Mouse (Mus musculus) CH12.LX (cell line): ENCODE data around the gene Rnf144a. TPM values are rescaled to one million over a fixed set of nuclear protein-coding genes. Genes with fewer than 3 reads are reported as not detected.
"Not testable (repeated sequence)": the region's sequence is repeated elsewhere in the genome, so short reads cannot be mapped to it uniquely, and the experiment has no call there.

Source experiments
- DNase-seq: peaks from one replicate; pipeline ENCODE4 v3.0.0-alpha.2; 2013; ENCODE audit errors: extremely low read depth
- H3K27ac ChIP-seq: 2 replicates; pipeline ENCODE4 v1.5.1; 2012; ENCODE audit warnings: low read depth, mild to moderate bottlenecking, control low read depth, moderate library complexity; ENCODE audit not compliant: insufficient read depth
- H3K27me3 ChIP-seq: replicated peaks from 2 replicates; pipeline ENCODE3; 2012; ENCODE audit warnings: inconsistent platforms
- H3K36me3 ChIP-seq, 2 experiments: replicated peaks in 1 of 2; 2 replicates each; pipeline versions ENCODE3 to v1.6.1; 2012; ENCODE audit warnings: inconsistent platforms in 1 of 2, low read length in 1 of 2, mild to moderate bottlenecking in 1 of 2, mixed read lengths in 1 of 2, moderate library complexity in 1 of 2; ENCODE audit not compliant: control insufficient read depth in 1 of 2, insufficient read depth in 1 of 2
- H3K4me1 ChIP-seq, 2 experiments: 2 replicates each; pipeline ENCODE4 v1.6.1; 2012; ENCODE audit warnings: inconsistent platforms in 1 of 2, moderate library complexity in 1 of 2; ENCODE audit not compliant: insufficient read depth in 2 of 2, control insufficient read depth in 1 of 2
- H3K4me2 ChIP-seq: 2 replicates; pipeline ENCODE4 v1.6.1; 2012; ENCODE audit warnings: low read depth, mild to moderate bottlenecking, control low read depth; ENCODE audit not compliant: poor library complexity, insufficient read depth, severe bottlenecking
- H3K4me3 ChIP-seq, 3 experiments: fragments of 150-350 bp in 1 of 3; sonication (generic) in 1 of 3; replicated peaks in 1 of 3; 2 replicates each; pipeline versions ENCODE3 to v1.5.1; 2011 to 2012; ENCODE audit warnings: low read depth in 2 of 3, low read length in 2 of 3, mild to moderate bottlenecking in 2 of 3, moderate library complexity in 2 of 3, control low read depth in 1 of 3, improper control_type of control experiment in 1 of 3, inconsistent platforms in 1 of 3, mixed read lengths in 1 of 3; ENCODE audit not compliant: poor library complexity in 1 of 3
- H3K79me2 ChIP-seq: replicated peaks from 2 replicates; pipeline ENCODE4 v1.6.1; 2012; ENCODE audit warnings: mild to moderate bottlenecking, moderate library complexity; ENCODE audit not compliant: control insufficient read depth, poor library complexity, insufficient read depth, severe bottlenecking; ENCODE audit errors: extremely low read depth
- H3K9ac ChIP-seq: 2 replicates; pipeline ENCODE4 v1.6.1; 2012; ENCODE audit warnings: low read depth, mild to moderate bottlenecking, control low read depth, moderate library complexity; ENCODE audit not compliant: insufficient read depth
- H3K9me3 ChIP-seq: replicated peaks from 2 replicates; pipeline ENCODE3; 2012; ENCODE audit warnings: low read length, inconsistent platforms, mixed read lengths
- CHD2 ChIP-seq: IDR thresholded peaks from 2 replicates; pipeline ENCODE4 v1.6.1; 2011; ENCODE audit warnings: low read length, improper control_type of control experiment
- CTCF ChIP-seq, 2 experiments: IDR thresholded peaks in 1 of 2; conservative IDR thresholded peaks in 1 of 2; 2 replicates each; pipeline ENCODE4 v1.5.1; 2011 to 2012; ENCODE audit warnings: low read depth in 2 of 2, low read length in 2 of 2, improper control_type of control experiment in 1 of 2, inconsistent platforms in 1 of 2, mild to moderate bottlenecking in 1 of 2, moderate library complexity in 1 of 2
- ELF1 ChIP-seq: IDR thresholded peaks from 2 replicates; pipeline ENCODE4 v1.6.1; 2014; ENCODE audit warnings: low read depth, mild to moderate bottlenecking, inconsistent platforms, low read length, improper control_type of control experiment
- HCFC1 ChIP-seq: IDR thresholded peaks from 2 replicates; pipeline ENCODE4 v1.6.1; 2012; ENCODE audit warnings: low read depth, mild to moderate bottlenecking, inconsistent platforms, low read length, improper control_type of control experiment
- IRF4 ChIP-seq: IDR thresholded peaks from 2 replicates; pipeline ENCODE4 v1.6.1; 2014; ENCODE audit warnings: low read depth, mild to moderate bottlenecking, inconsistent platforms, low read length, improper control_type of control experiment
- JUN ChIP-seq: IDR thresholded peaks from 2 replicates; pipeline ENCODE4 v1.6.1; 2011; ENCODE audit warnings: low read depth, mild to moderate bottlenecking, low read length, improper control_type of control experiment, moderate library complexity; ENCODE audit not compliant: insufficient read depth
- JUND ChIP-seq: conservative IDR thresholded peaks from 2 replicates; pipeline ENCODE4 v1.6.1; 2011; ENCODE audit warnings: low read depth, low read length, improper control_type of control experiment
- KAT2A ChIP-seq: IDR thresholded peaks from 2 replicates; pipeline ENCODE4 v1.6.1; 2012; ENCODE audit warnings: low read length, improper control_type of control experiment, inconsistent platforms; ENCODE audit not compliant: insufficient replicate concordance
- MAX ChIP-seq: IDR thresholded peaks from 2 replicates; pipeline ENCODE4 v1.6.1; 2011; ENCODE audit warnings: low read length, improper control_type of control experiment
- MEF2A ChIP-seq: IDR thresholded peaks from 2 replicates; pipeline ENCODE4 v1.6.1; 2014; ENCODE audit warnings: low read depth, mild to moderate bottlenecking, inconsistent platforms, low read length, improper control_type of control experiment, borderline replicate concordance
- MYC ChIP-seq: IDR thresholded peaks from 2 replicates; pipeline ENCODE4 v1.6.1; 2011; ENCODE audit warnings: low read depth, mild to moderate bottlenecking, improper control_type of control experiment, low read length
- NELFE ChIP-seq: IDR thresholded peaks from 2 replicates; pipeline ENCODE4 v1.6.1; 2011; ENCODE audit warnings: low read depth, low read length, improper control_type of control experiment
- NRF1 ChIP-seq: IDR thresholded peaks from 2 replicates; pipeline ENCODE4 v1.6.1; 2014; ENCODE audit warnings: low read depth, mild to moderate bottlenecking, inconsistent platforms, low read length, improper control_type of control experiment, moderate library complexity
- PAX5 ChIP-seq: IDR thresholded peaks from 2 replicates; pipeline ENCODE4 v1.6.1; 2012; ENCODE audit warnings: low read length, inconsistent platforms, mixed read lengths
- POLR2AphosphoS2 ChIP-seq: IDR thresholded peaks from 2 replicates; pipeline ENCODE4 v1.6.1; 2011; ENCODE audit warnings: low read depth, low read length, improper control_type of control experiment
- RAD21 ChIP-seq: IDR thresholded peaks from 2 replicates; pipeline ENCODE4 v1.6.1; 2011; ENCODE audit warnings: low read depth, mild to moderate bottlenecking, low read length, improper control_type of control experiment, moderate library complexity
- SMC3 ChIP-seq: IDR thresholded peaks from 2 replicates; pipeline ENCODE4 v1.6.1; 2011; ENCODE audit warnings: low read depth, low read length, improper control_type of control experiment
- UBTF ChIP-seq: IDR thresholded peaks from 2 replicates; pipeline ENCODE4 v1.6.1; 2012; ENCODE audit warnings: low read depth, mild to moderate bottlenecking, inconsistent platforms, low read length, improper control_type of control experiment, moderate library complexity
- USF2 ChIP-seq: conservative IDR thresholded peaks from 2 replicates; pipeline ENCODE4 v1.6.1; 2011; ENCODE audit warnings: low read depth, low read length, improper control_type of control experiment
- ZMIZ1 ChIP-seq: IDR thresholded peaks from 2 replicates; pipeline ENCODE4 v1.6.1; 2012; ENCODE audit warnings: low read depth, mild to moderate bottlenecking, inconsistent platforms, low read length, improper control_type of control experiment
- dilution Hi-C: fragments of 300-500 bp; cut with MboI; formaldehyde crosslinking; loops from 2 replicates; pipeline ENCODE4 v1.14.3; 2020; ENCODE audit warnings: low sequenced_read_pairs; ENCODE audit not compliant: extremely low pct_unique_long_range_greater_than_20kb, extremely low pct_ligation_motif_present
- in situ Hi-C: fragments of 300-500 bp; cut with MboI; formaldehyde crosslinking; loops from 3 replicates; pipeline ENCODE4 v1.14.3; 2019; ENCODE audit warnings: low sequenced_read_pairs, low pct_ligation_motif_present, low pct_unique_long_range_greater_than_20kb, mixed read lengths
- polyA plus RNA-seq: library from polyadenylated mRNA; unstranded; fragments of >175 nt; gene quantifications from 2 replicates; pipeline ENCODE4 v1.2.1, GENCODE M21; 2012; ENCODE audit warnings: low read depth; ENCODE audit not compliant: insufficient read length
- total RNA-seq, 2 experiments: library from RNA; depleted of rRNA; stranded (reverse); fragments of 300-350 nt in 1 of 2; fragments of >200 nt in 1 of 2; gene quantifications; 2 replicates each; pipeline ENCODE4 v1.2.3; 2012 to 2014

Rnf144a gene
- total and polyA plus RNA-seq, 3 experiments = 0.04 to 0.57 (median 0.52) TPM

DNA sequence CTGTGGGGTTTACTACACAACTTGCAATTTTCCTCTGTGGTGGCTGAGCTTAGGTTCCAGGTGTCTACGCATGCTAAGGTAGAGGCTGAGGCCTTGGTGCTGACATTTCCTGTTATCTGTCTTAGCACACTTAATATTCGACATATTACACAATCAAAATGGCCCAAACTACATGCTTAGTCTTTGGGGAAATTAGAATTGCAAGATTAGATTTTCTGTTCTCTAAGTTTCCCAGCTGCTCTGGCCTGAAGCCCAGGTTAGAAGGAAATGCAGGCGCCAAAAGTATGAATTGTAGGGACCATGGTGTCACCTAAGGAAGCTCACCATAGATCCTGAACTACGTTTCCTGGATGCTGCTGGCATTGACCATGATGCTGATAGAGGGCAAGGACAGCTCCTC lies 21.3 kb upstream of the Rnf144a start:
- TF ChIP-seq ELF1 (no peak), JUN (no peak), NRF1 (no peak), MYC (no peak), IRF4 (no peak), ZMIZ1 (no peak), HCFC1 (no peak), SMC3 (no peak), NELFE (no peak), CTCF (conservative IDR thresholded peaks at IDR 0.05 in 1 of 2, IDR thresholded peaks at IDR 0.05 in 1 of 2; ENCODE audit: low read depth in 2 of 2, low read length in 2 of 2) (no peak), POLR2AphosphoS2 (no peak), KAT2A (no peak), UBTF (no peak), MAX (no peak), CHD2 (no peak), USF2 (no peak), PAX5 (no peak), RAD21 (no peak), JUND (no peak), MEF2A (no peak)
- TF ChIP-seq, all 38 proteins: peak for 0
- Histone ChIP-seq H3K9me3 (no peaks in the 10 kb centered on the region), H3K27ac (no peak overlapping the region), H3K4me1 (peaks cover 0 to 10% of the 10 kb centered on the region in 2 experiments; a peak in 2 of 4 replicates), H3K36me3 (no peaks in the 10 kb centered on the region), H3K79me2 (no peaks in the 10 kb centered on the region), H3K9ac (no peak overlapping the region), H3K4me2 (no peak overlapping the region), H3K27me3 (no peaks in the 10 kb centered on the region), H3K4me3 (no peak overlapping the region)
- dilution Hi-C loops (no loop called here), in situ Hi-C loops (no loop called here)
- DNase-seq = no peak

GRCm38 (mm10) chr12:26428771-26429170 lies 13.7 kb upstream of the Rnf144a start:
- H3K27me3 ChIP-seq, in situ Hi-C loops, H3K27ac ChIP-seq, H3K4me1 ChIP-seq, H3K4me2 ChIP-seq, H3K4me3 ChIP-seq, H3K9me3 ChIP-seq, H3K79me2 ChIP-seq, dilution Hi-C loops, H3K36me3 ChIP-seq, H3K9ac ChIP-seq, DNase-seq: not testable (repeated sequence)
